Mouse (Mus musculus) heart, adult 2 months (tissue): ENCODE data around the gene Alyref. TPM values are rescaled to one million over a fixed set of nuclear protein-coding genes. Genes with fewer than 3 reads are reported as not detected.

Experiments
- DNase-seq, 2 experiments: peaks; one replicate each; pipeline ENCODE4 v3.0.0; 2021
- H3K27ac ChIP-seq: fragments of 200-600 bp; 2 replicates; pipeline ENCODE4 v1.8.1; 2022
- H3K27me3 ChIP-seq: fragments of 200-500 bp; 2 replicates; pipeline ENCODE4 v1.6.1; 2012; ENCODE audit warnings: mild to moderate bottlenecking, low read length, inconsistent platforms, mixed read lengths; ENCODE audit not compliant: control insufficient read depth, insufficient read depth
- H3K36me3 ChIP-seq: fragments of 200-500 bp; 2 replicates; pipeline ENCODE4 v1.6.1; 2012; ENCODE audit warnings: low read length, inconsistent platforms; ENCODE audit not compliant: control insufficient read depth, insufficient read depth
- H3K4me1 ChIP-seq: fragments of 200-500 bp; 2 replicates; pipeline ENCODE4 v1.6.1; 2011; ENCODE audit warnings: low read length; ENCODE audit not compliant: control insufficient read depth, insufficient read depth
- H3K4me3 ChIP-seq: fragments of 200-600 bp; 2 replicates; pipeline ENCODE4 v1.8.1; 2022
- H3K79me2 ChIP-seq: fragments of 200-500 bp; replicated peaks from 2 replicates; pipeline ENCODE4 v1.6.1; 2012; ENCODE audit warnings: mild to moderate bottlenecking, inconsistent platforms, low read length, moderate library complexity, mixed read lengths; ENCODE audit not compliant: control insufficient read depth, insufficient read depth
- H3K9ac ChIP-seq: fragments of 200-500 bp; 2 replicates; pipeline ENCODE4 v1.6.1; 2012; ENCODE audit warnings: low read depth, mild to moderate bottlenecking, control low read depth, inconsistent platforms, low read length, mixed read lengths
- CTCF ChIP-seq: fragments of 200-600 bp; IDR thresholded peaks from 2 replicates; pipeline ENCODE4 v1.8.1; 2022; ENCODE audit warnings: antibody characterized with exemption, mild to moderate bottlenecking, moderate library complexity
- EP300 ChIP-seq: fragments of 200-500 bp; IDR thresholded peaks from 2 replicates; pipeline ENCODE4 v1.6.1; 2011; ENCODE audit warnings: low read depth, low read length, control low read depth; ENCODE audit not compliant: insufficient read depth
- POLR2A ChIP-seq: fragments of 200-500 bp; IDR thresholded peaks from 2 replicates; pipeline ENCODE4 v1.6.1; 2011; ENCODE audit warnings: mild to moderate bottlenecking, low read depth, low read length, control low read depth; ENCODE audit not compliant: insufficient read depth
- WGBS: fragments of 180-500 bp; shearing (Covaris S2); methylation state at CpG from one replicate; pipeline ENCODE4 v1.1.7; 2018; 5-methylcytosine and 5-hydroxymethylcytosine counted together
- intact Hi-C: fragments of 180-260 bp; cut with DNase I; formaldehyde crosslinking; loops from one replicate; pipeline ENCODE4 v1.15.1; 2025
- polyA plus RNA-seq: library from polyadenylated mRNA; depleted of rRNA; stranded (reverse); fragments of >200 nt; gene quantifications from 2 replicates; pipeline ENCODE4 v1.2.3, GENCODE M21; 2012
- total RNA-seq, 2 experiments: library from RNA; stranded (reverse); gene quantifications; 2 replicates each; pipeline ENCODE4 v1.2.3; 2021

The Alyref gene
- total and polyA plus RNA-seq, 3 experiments: 13.6 to 52.0 (median 48.7) TPM

GRCm38 (mm10) chr11:120578694-120579243 lies 19.4 kb downstream of the Alyref start:
- Histone ChIP-seq H3K4me1 (peaks cover 8% of the 10 kb centered on the region), H3K4me3 (no peak overlapping the region), H3K27me3 (no peaks in the 10 kb centered on the region), H3K27ac (no peak overlapping the region), H3K36me3 (peaks cover 6% of the 10 kb centered on the region), H3K79me2 (peaks cover 5% of the 10 kb centered on the region), H3K9ac (no peak overlapping the region)
- DNase-seq: peak in 1 of 2 experiments; percentile 30
- WGBS: 79% methylated on average over 11 of the region's 11 CpGs
- TF ChIP-seq POLR2A: 0 out of 2 replicates have a peak, but pooled peaks have one; percentile 15
- no peak for TF ChIP-seq CTCF
- TF ChIP-seq EP300: no peak
- intact Hi-C loops: loop anchor here (2.0 kb wide), 1 partner anchor 64 kb away; no protein-coding TSS in a partner anchor

DNA sequence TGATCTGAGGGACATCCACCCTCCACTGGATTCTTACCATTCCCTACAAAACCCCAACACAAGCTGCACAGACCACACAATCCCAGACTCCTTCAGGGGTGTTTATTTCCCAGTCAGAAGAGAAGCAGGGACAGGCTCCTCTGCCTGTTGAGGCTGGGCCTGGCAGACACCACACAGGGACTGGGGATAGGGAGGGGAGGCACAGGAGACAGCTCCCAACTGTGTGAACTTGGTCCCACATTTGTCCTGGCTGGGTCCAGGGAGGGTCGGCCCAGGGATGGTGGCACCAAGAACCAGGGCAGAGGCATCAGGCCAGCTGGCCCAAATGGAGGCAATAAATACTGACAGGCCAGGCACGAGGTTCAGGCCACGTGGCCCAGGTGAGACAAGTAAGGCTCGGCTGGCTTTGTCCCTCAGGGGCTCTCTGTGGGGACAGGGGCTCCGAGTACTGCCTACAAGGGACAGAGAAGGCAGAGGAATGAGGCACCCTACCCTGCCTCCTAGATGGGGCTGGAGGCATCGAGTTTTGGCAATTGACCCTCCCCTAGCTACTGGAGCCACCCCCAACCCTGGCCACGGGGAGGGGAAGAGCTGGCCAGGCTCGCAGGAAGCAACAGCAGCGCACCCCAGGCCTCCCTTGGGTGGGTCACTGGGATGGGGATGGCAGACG lies 20.0 kb downstream of the Alyref start:
- no peak overlapping the region for H3K27ac ChIP-seq
- no peak overlapping the region for H3K4me3 ChIP-seq
- peaks cover 8% of the 10 kb centered on the region for H3K4me1 ChIP-seq
- 75% methylated on average over 10 of the region's 10 CpGs for WGBS
- H3K36me3 ChIP-seq: peaks cover 6% of the 10 kb centered on the region
- H3K79me2 ChIP-seq: peaks cover 5% of the 10 kb centered on the region
- intact Hi-C loops: loop anchor here (2.0 kb wide), 1 partner anchor 63 kb away; no protein-coding TSS in a partner anchor
- H3K9ac ChIP-seq: no peak overlapping the region
- no peaks in the 10 kb centered on the region for H3K27me3 ChIP-seq
- peak in 1 of 2 experiments; percentile 33 for DNase-seq
- TF ChIP-seq POLR2A: no peak
- no peak for TF ChIP-seq CTCF
- TF ChIP-seq EP300: no peak

DNA sequence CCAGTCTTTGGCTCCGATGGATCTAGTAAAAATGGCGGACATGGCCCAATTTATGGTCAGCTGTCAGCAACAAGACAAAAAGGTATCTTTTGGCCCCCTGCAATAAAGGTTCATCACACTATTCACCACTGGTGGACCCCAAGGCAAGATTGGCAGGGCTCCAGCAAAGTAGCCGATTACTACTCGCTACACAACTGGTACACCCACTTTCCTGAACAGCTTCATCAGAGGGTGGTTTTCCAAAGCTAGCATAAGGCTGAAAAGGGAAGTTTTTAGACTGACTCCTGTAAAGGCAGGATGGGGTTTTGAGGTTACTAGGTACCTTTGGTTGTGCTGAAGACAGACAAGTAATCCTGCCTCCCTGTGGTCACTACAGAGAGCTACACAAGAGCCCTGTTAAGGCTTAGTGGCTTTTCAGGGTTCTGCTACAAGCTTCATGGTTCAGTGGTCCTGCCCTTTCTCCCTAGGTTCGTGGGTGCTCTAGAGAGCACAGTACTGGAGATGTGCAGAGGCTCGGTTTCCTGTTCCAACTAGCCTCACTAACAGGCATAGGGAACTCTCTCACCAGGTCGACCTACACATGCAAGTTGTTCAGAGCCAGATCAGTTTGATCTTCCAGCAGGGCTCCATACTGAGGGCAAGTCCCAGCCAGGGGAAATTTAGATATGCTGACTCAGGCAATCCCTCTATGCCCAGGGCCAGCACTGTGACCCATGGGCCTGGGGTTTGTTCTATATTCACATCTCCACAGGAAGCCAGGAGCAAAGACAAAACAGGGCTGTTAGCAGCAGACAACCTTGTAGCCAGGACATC lies 20.7 kb downstream of the Alyref start:
- peaks cover 5% of the 10 kb centered on the region for H3K79me2 ChIP-seq
- 79% methylated on average over 7 of the region's 7 CpGs for WGBS
- H3K27me3 ChIP-seq: no peaks in the 10 kb centered on the region
- H3K27ac ChIP-seq: no peak overlapping the region
- H3K36me3 ChIP-seq: peaks cover 6% of the 10 kb centered on the region
- H3K4me3 ChIP-seq: no peak overlapping the region
- intact Hi-C loops: loop anchor here (2.0 kb wide), 1 partner anchor 63 kb away; no protein-coding TSS in a partner anchor
- no peak overlapping the region for H3K9ac ChIP-seq
- no peak for DNase-seq
- peaks cover 8% of the 10 kb centered on the region for H3K4me1 ChIP-seq
- no peak for TF ChIP-seq EP300
- TF ChIP-seq CTCF: peak; percentile 67
- no peak for TF ChIP-seq POLR2A

DNA sequence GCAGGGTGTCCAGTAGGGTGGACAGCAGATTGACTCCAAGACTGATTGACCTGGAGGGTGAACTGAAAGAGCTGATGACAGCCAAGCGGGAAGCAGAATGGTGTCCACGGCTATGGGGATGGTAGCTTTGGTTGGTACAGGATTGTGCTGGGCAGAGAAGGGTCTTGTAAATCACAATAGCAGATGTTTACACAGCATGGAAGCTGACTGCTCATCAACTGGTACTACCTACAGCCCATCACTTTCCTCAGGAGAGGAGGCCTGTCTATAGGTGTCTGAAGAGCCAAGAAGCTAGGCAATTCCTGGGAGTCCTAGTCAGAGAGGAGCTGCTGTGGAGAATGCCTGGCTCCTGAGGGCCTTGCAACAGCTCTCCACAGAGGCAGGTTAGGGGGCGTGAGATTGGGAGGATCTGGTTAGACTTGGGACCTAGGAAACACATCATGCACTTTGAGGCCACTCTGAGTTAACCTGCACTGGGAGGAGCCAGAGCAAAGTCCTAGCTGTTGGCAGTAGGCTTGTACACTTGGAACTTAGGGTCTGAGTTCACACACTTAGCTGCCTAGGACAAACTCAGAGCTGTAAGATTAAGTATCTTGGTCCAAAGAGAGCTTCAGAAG lies 21.7 kb downstream of the Alyref start:
- Histone ChIP-seq H3K4me1 (peaks cover 11% of the 10 kb centered on the region), H3K27me3 (no peaks in the 10 kb centered on the region), H3K36me3 (peaks cover 6% of the 10 kb centered on the region), H3K4me3 (no peak overlapping the region), H3K27ac (no peak overlapping the region), H3K79me2 (peaks cover 7% of the 10 kb centered on the region), H3K9ac (no peak overlapping the region)
- TF ChIP-seq POLR2A (no peak; the same call in 1 of the 2 replicates), EP300 (0 out of 2 replicates have a peak, but pooled peaks have one; percentile 8), CTCF (no peak)
- no peak for DNase-seq
- intact Hi-C loops: no loop called here
- 78% methylated on average over 3 of the region's 3 CpGs for WGBS

DNA sequence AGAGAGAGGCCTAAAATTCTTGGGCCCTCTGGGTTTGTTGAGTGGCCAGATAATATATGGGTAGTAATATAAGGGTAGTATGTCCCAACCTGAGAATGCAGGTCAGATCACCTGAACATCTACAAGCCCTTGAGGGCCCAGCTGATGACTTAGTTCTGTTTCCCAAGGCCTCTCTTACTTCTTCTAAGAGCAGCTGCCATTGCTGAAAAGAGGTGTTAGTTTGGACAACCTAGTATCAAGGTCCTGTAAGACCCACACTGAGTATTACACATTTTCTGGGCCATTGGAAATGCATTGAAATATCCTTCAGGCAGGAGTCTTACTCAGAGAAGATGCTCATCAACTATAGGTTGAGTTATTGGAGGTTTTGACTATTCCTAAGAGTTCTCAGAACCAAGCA lies 22.2 kb downstream of the Alyref start:
- no peak for DNase-seq
- Histone ChIP-seq H3K27ac (no peak overlapping the region), H3K4me1 (peaks cover 13% of the 10 kb centered on the region), H3K9ac (no peak overlapping the region), H3K79me2 (peaks cover 7% of the 10 kb centered on the region; the same call in 1 of the 2 replicates), H3K4me3 (no peak overlapping the region), H3K36me3 (peaks cover 6% of the 10 kb centered on the region), H3K27me3 (no peaks in the 10 kb centered on the region)
- intact Hi-C loops: no loop called here
- TF ChIP-seq CTCF (no peak), EP300 (no peak), POLR2A (no peak)
